Mouse (Mus musculus): ENCODE measurements at regions not wholly inside any gene's neighbourhood (a gene's known extent, or its start where the extent isn't known, plus 50 kb on each side); places are given as distances from the start of the nearest gene placed in this dataset.

DNA sequence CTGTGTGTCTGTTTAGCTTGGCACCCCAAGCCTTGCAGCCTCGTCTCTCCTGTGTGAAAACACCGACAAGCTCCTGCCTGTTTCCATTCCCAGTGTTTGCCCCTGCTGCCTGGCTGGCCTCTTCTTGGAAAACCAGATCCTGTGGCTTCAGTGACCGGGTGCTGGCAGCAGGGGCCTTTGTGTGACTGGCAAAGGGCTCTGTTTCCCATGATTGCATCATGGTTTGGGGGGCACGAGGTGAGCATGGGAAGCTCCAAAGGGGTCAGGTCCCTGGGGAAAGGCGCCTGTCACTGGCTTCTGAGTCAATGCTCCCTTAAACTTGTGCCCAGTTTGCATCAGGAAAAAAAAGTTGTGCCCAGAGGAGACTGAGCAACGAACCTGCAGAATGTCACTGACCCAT lies 175.3 kb downstream of the Gadd45g start:
- no peak for ATAC-seq (replicated peaks in 1 of 2; ENCODE audit: insufficient read depth in 1 of 2, low FRiP score in 2 of 2, low TSS enrichment in 1 of 2, low read depth in 1 of 2, poor library complexity in 2 of 2, severe bottlenecking in 2 of 2)

DNA sequence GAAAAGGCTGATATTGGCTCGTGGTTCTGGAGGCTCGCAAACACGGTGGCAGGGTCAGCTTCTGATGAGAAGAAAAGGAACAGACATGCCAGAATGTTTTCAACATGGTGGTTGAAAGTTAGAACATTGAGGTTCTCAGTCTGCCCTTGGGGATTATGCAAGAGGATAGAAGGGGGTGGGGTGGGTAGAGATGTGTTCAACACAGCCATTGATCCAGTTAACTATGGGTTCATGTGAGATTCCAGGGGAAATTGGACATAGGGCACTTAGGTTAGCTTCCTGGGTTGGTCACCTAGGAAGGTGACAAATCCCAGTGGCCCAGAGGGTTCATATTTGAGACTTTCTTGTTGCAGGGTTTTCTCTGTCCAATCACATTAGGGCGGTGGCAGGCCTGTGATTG lies 176.1 kb downstream of the Gadd45g start:
- no peak for ATAC-seq (replicated peaks in 1 of 2; ENCODE audit: insufficient read depth in 1 of 2, low FRiP score in 2 of 2, low TSS enrichment in 1 of 2, low read depth in 1 of 2, poor library complexity in 2 of 2, severe bottlenecking in 2 of 2)

GRCm38 (mm10) chr13:52024349-52024748 lies 177.9 kb downstream of the Gadd45g start:
- peak; percentile 61 to 71 for ATAC-seq (replicated peaks in 1 of 2; ENCODE audit: insufficient read depth in 1 of 2, low FRiP score in 2 of 2, low TSS enrichment in 1 of 2, low read depth in 1 of 2, poor library complexity in 2 of 2, severe bottlenecking in 2 of 2)

- ATAC-seq (replicated peaks in 1 of 2; ENCODE audit: insufficient read depth in 1 of 2, low FRiP score in 2 of 2, low TSS enrichment in 1 of 2, low read depth in 1 of 2, poor library complexity in 2 of 2, severe bottlenecking in 2 of 2) = peak; percentile 38 to 70
Measured at GRCm38 (mm10) chr13:52024832-52025481, 178.5 kb downstream of the Gadd45g start.

DNA sequence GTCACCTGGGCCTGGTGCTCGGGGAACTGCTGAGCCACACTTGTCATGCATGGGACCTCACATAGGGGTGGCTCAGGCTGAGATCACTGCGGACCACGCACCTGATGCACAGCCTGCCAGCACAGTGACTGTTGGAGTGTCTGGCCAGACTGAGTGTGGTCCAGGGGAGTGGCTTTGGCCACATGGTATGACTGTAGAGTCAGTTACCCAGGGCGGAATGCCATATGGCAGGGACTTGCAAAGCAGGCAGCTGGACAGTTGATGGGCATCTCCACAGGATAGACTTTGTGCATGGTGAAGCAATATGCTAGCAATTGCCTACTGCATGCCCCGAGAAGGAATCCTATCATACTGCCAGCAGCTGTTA lies 179.0 kb downstream of the Gadd45g start:
- no peak for ATAC-seq (replicated peaks in 1 of 2; ENCODE audit: insufficient read depth in 1 of 2, low FRiP score in 2 of 2, low TSS enrichment in 1 of 2, low read depth in 1 of 2, poor library complexity in 2 of 2, severe bottlenecking in 2 of 2)

GRCm38 (mm10) chr13:52026291-52026690 lies 179.8 kb downstream of the Gadd45g start:
- peak in 1 of 2 experiments; percentile 54; a peak in 2 of 4 replicates for ATAC-seq (replicated peaks in 1 of 2; ENCODE audit: insufficient read depth in 1 of 2, low FRiP score in 2 of 2, low TSS enrichment in 1 of 2, low read depth in 1 of 2, poor library complexity in 2 of 2, severe bottlenecking in 2 of 2)

- no peak for ATAC-seq (replicated peaks in 1 of 2; ENCODE audit: insufficient read depth in 1 of 2, low FRiP score in 2 of 2, low TSS enrichment in 1 of 2, low read depth in 1 of 2, poor library complexity in 2 of 2, severe bottlenecking in 2 of 2)
Measured at GRCm38 (mm10) chr13:52029868-52030422, 183.5 kb downstream of the Gadd45g start.

- peak in 1 of 2 experiments; percentile 44; a peak in 2 of 4 replicates for ATAC-seq (replicated peaks in 1 of 2; ENCODE audit: insufficient read depth in 1 of 2, low FRiP score in 2 of 2, low TSS enrichment in 1 of 2, low read depth in 1 of 2, poor library complexity in 2 of 2, severe bottlenecking in 2 of 2)
Measured at GRCm38 (mm10) chr13:52031465-52031864, 185.0 kb downstream of the Gadd45g start.

- ATAC-seq (replicated peaks in 1 of 2; ENCODE audit: insufficient read depth in 1 of 2, low FRiP score in 2 of 2, low TSS enrichment in 1 of 2, low read depth in 1 of 2, poor library complexity in 2 of 2, severe bottlenecking in 2 of 2) = peak in 1 of 2 experiments; percentile 15; a peak in 2 of 4 replicates
Measured at GRCm38 (mm10) chr13:52035731-52036130, 189.3 kb downstream of the Gadd45g start.

DNA sequence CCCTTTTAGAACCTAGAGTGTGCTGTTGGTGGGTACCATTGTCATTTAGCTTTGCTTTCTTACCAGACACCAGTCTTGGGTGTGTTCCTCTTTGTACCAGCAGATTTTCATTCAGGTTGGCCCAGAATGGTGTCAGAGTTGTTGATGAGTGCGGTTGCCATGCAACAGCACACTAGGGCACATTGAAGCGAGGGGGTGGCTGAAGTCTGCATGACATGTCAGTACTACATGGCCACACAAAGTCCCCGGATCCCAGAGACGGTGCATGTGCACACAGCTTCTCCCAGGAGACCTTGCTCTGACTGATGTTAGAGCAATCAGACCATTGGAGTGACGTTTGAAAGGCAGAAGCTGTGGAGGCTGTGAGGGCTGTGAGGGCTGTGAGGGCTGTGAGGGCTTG lies 189.9 kb downstream of the Gadd45g start:
- peak in 1 of 2 experiments; percentile 45; a peak in 1 of 4 replicates for ATAC-seq (replicated peaks in 1 of 2; ENCODE audit: insufficient read depth in 1 of 2, low FRiP score in 2 of 2, low TSS enrichment in 1 of 2, low read depth in 1 of 2, poor library complexity in 2 of 2, severe bottlenecking in 2 of 2)

- no peak for ATAC-seq (replicated peaks in 1 of 2; ENCODE audit: insufficient read depth in 1 of 2, low FRiP score in 2 of 2, low TSS enrichment in 1 of 2, low read depth in 1 of 2, poor library complexity in 2 of 2, severe bottlenecking in 2 of 2)
Measured at GRCm38 (mm10) chr13:52037218-52037617, 190.7 kb downstream of the Gadd45g start.

- ATAC-seq (replicated peaks in 1 of 2; ENCODE audit: insufficient read depth in 1 of 2, low FRiP score in 2 of 2, low TSS enrichment in 1 of 2, low read depth in 1 of 2, poor library complexity in 2 of 2, severe bottlenecking in 2 of 2) = peak; percentile 83 to 85
Measured at GRCm38 (mm10) chr13:52041467-52042421, 195.3 kb downstream of the Gadd45g start.

- no peak for ATAC-seq (replicated peaks in 1 of 2; ENCODE audit: insufficient read depth in 1 of 2, low FRiP score in 2 of 2, low TSS enrichment in 1 of 2, low read depth in 1 of 2, poor library complexity in 2 of 2, severe bottlenecking in 2 of 2)
Measured at GRCm38 (mm10) chr13:52042867-52043266, 196.4 kb downstream of the Gadd45g start.

- no peak for ATAC-seq (replicated peaks in 1 of 2; ENCODE audit: insufficient read depth in 1 of 2, low FRiP score in 2 of 2, low TSS enrichment in 1 of 2, low read depth in 1 of 2, poor library complexity in 2 of 2, severe bottlenecking in 2 of 2)
Measured at GRCm38 (mm10) chr13:52043916-52044315, 197.4 kb downstream of the Gadd45g start.

GRCm38 (mm10) chr13:52045349-52045748 lies 198.9 kb downstream of the Gadd45g start:
- ATAC-seq (replicated peaks in 1 of 2; ENCODE audit: insufficient read depth in 1 of 2, low FRiP score in 2 of 2, low TSS enrichment in 1 of 2, low read depth in 1 of 2, poor library complexity in 2 of 2, severe bottlenecking in 2 of 2) = no peak

DNA sequence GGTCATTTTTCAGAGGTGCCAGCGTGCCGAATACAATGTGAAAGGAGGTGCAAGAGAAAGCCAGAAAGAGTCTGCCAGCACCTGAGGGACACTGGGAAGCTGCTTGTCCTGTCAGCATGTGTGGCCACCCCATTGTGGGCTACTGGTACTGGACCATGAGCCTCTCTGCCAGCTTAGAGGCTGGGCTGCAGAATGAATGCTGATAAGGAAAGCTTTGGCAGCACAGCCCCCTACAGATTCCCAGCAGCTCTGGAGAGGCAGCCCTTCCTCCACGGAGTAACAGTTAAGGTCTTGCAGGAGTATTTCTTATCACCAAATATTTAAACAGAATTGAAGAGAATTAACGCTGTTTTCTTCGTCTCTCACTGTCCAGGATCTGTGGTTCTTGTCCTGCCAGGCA lies 199.5 kb downstream of the Gadd45g start:
- ATAC-seq (replicated peaks in 1 of 2; ENCODE audit: insufficient read depth in 1 of 2, low FRiP score in 2 of 2, low TSS enrichment in 1 of 2, low read depth in 1 of 2, poor library complexity in 2 of 2, severe bottlenecking in 2 of 2) = no peak

- no peak for ATAC-seq (replicated peaks in 1 of 2; ENCODE audit: insufficient read depth in 1 of 2, low FRiP score in 2 of 2, low TSS enrichment in 1 of 2, low read depth in 1 of 2, poor library complexity in 2 of 2, severe bottlenecking in 2 of 2)
Measured at GRCm38 (mm10) chr13:52046700-52047099, 200.2 kb downstream of the Gadd45g start.

DNA sequence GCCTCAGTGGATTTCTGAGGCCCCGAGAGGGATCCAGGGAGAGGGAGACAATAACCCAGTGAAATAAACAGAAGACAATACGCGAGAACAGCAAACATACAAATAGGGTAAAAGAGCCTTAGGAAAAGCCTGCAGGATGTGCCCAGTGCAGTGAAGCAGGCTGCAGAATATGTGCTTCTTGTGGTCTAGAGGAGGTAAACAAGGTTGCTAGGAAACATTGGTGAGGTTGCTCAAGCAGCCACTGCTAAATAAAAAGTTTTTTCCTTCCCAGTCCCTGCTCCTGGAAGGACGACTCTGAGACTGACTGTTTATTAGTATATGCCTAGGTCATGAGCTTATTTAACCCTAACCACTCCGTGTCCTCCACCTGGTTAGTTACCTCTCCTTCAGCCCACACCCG lies 201.5 kb downstream of the Gadd45g start:
- peak in 1 of 2 experiments; percentile 39; a peak in 1 of 4 replicates for ATAC-seq (replicated peaks in 1 of 2; ENCODE audit: insufficient read depth in 1 of 2, low FRiP score in 2 of 2, low TSS enrichment in 1 of 2, low read depth in 1 of 2, poor library complexity in 2 of 2, severe bottlenecking in 2 of 2)
